Mouse (Mus musculus) forebrain, embryonic 14.5 days (tissue): ENCODE measurements around the gene Orc2. TPM values are rescaled to one million over a fixed set of nuclear protein-coding genes. Genes with fewer than 3 reads are reported as not detected.

Experiments
- ATAC-seq: fragments of 200-750 bp; cut with Nextera tagmentation; 2 replicates; pipeline ENCODE4 v1.8.0; 2017; ENCODE audit warnings: mild to moderate bottlenecking, moderate library complexity
- DNase-seq: peaks from one replicate; pipeline ENCODE4 v3.0.0-alpha.2; 2015; ENCODE audit warnings: low spot score
- H3K27ac ChIP-seq: fragments of 300-500 bp; sonication (generic); 2 replicates; pipeline ENCODE4 v1.5.1; 2014; ENCODE audit warnings: low read depth, mild to moderate bottlenecking, control low read depth, low read length, moderate library complexity
- H3K27me3 ChIP-seq: fragments of 300-500 bp; sonication (generic); replicated peaks from 2 replicates; pipeline ENCODE4 v1.6.1; 2014; ENCODE audit warnings: low read length, control low read depth, mixed read lengths; ENCODE audit not compliant: control insufficient read depth, insufficient read depth
- H3K36me3 ChIP-seq: fragments of 300-500 bp; sonication (generic); 2 replicates; pipeline ENCODE4 v1.6.1; 2014; ENCODE audit warnings: low read length, control low read depth; ENCODE audit not compliant: control insufficient read depth, insufficient read depth
- H3K4me1 ChIP-seq: fragments of 300-500 bp; sonication (generic); 2 replicates; pipeline ENCODE4 v1.6.1; 2014; ENCODE audit warnings: antibody characterized with exemption, low read length, control low read depth; ENCODE audit not compliant: control insufficient read depth, insufficient read depth
- H3K4me2 ChIP-seq: fragments of 300-500 bp; sonication (generic); 2 replicates; pipeline ENCODE4 v1.6.1; 2014; ENCODE audit warnings: mild to moderate bottlenecking, control low read depth, low read length
- H3K4me3 ChIP-seq: fragments of 300-500 bp; sonication (generic); 2 replicates; pipeline ENCODE4 v1.5.1; 2014; ENCODE audit warnings: low read depth, low read length, control low read depth
- H3K9ac ChIP-seq: fragments of 300-500 bp; sonication (generic); 2 replicates; pipeline ENCODE4 v1.6.1; 2014; ENCODE audit warnings: mild to moderate bottlenecking, low read length, control low read depth, moderate library complexity
- H3K9me3 ChIP-seq: fragments of 300-500 bp; sonication (generic); replicated peaks from 2 replicates; pipeline ENCODE4 v1.6.1; 2016; ENCODE audit warnings: low read length, control low read depth, mixed read lengths; ENCODE audit not compliant: control insufficient read depth
- WGBS: fragments of 180-500 bp; shearing (Covaris S2); extraction: QIAGEN DNeasy Blood & Tissue Kit; methylation state at CpG from one replicate; pipeline ENCODE4 v1.1.7; 2014; 5-methylcytosine and 5-hydroxymethylcytosine counted together
- polyA plus RNA-seq: library from polyadenylated mRNA; unstranded; fragments of >200 nt; fragmentation: Nextera tagmentation; extraction: Ambion mirVana; gene quantifications from 2 replicates; pipeline ENCODE4 v1.2.1, GENCODE M21; 2014

Gene Orc2
- 28.4 and 32.5 TPM in 2 replicates for polyA plus RNA-seq

- H3K36me3 ChIP-seq: peaks cover 14% of the 10 kb centered on the region
- under 1% methylated on average over 63 of the region's 64 CpGs for WGBS
- H3K4me1 ChIP-seq: peaks cover 10% of the 10 kb centered on the region
- H3K27ac ChIP-seq: peak within 1 kb of the TSS; percentile 73
- peak; percentile 100 for ATAC-seq
- H3K27me3 ChIP-seq: no peaks in the 10 kb centered on the region
- peaks cover 13% of the 10 kb centered on the region for H3K9me3 ChIP-seq
- peak within 1 kb of the TSS; percentile 89 for H3K9ac ChIP-seq
- peak within 1 kb of the TSS; percentile 97 for H3K4me3 ChIP-seq
- peak within 1 kb of the TSS; percentile 90 for H3K4me2 ChIP-seq
- peak; percentile 97 for DNase-seq
Observed at GRCm38 (mm10) chr1:58504577-58505254, at the start of gene Orc2. TSS of gene Orc2 (minus strand) at chr1:58505109.

GRCm38 (mm10) chr1:58541386-58541785 lies 36.5 kb upstream of the Orc2 start:
- H3K9ac ChIP-seq: no peak overlapping the region
- H3K9me3 ChIP-seq: no peaks in the 10 kb centered on the region
- no peaks in the 10 kb centered on the region for H3K27me3 ChIP-seq
- peaks cover 51% of the 10 kb centered on the region for H3K36me3 ChIP-seq
- H3K27ac ChIP-seq: no peak overlapping the region
- ATAC-seq (no peak), DNase-seq (no peak)
- H3K4me1 ChIP-seq: no peaks in the 10 kb centered on the region
- H3K4me2 ChIP-seq: no peak overlapping the region
- no peak overlapping the region for H3K4me3 ChIP-seq
- WGBS: 87% methylated on average over 1 of the region's 1 CpGs

GRCm38 (mm10) chr1:58507249-58507648 lies 2.3 kb upstream of the Orc2 start:
- no peaks in the 10 kb centered on the region for H3K27me3 ChIP-seq
- peaks cover 10% of the 10 kb centered on the region for H3K4me1 ChIP-seq
- H3K4me3 ChIP-seq: no peak overlapping the region
- no peak overlapping the region for H3K4me2 ChIP-seq
- DNase-seq: no peak
- H3K27ac ChIP-seq: no peak overlapping the region
- H3K9me3 ChIP-seq: peaks cover 13% of the 10 kb centered on the region
- H3K9ac ChIP-seq: no peak overlapping the region
- H3K36me3 ChIP-seq: no peaks in the 10 kb centered on the region
- ATAC-seq: no peak
- 99% methylated on average over 3 of the region's 3 CpGs for WGBS

GRCm38 (mm10) chr1:58503793-58504370 lies 1.0 kb downstream of the Orc2 start:
- Histone ChIP-seq H3K4me1 (peaks cover 10% of the 10 kb centered on the region), H3K4me2 (peak overlapping the region; percentile 90), H3K9ac (peak overlapping the region; percentile 89), H3K36me3 (peaks cover 22% of the 10 kb centered on the region), H3K4me3 (peak overlapping the region; percentile 97), H3K27ac (0 out of 2 replicates have a peak overlapping the region, but pooled peaks have one; percentile 73), H3K9me3 (peaks cover 13% of the 10 kb centered on the region), H3K27me3 (no peaks in the 10 kb centered on the region)
- DNase-seq: no peak
- 32% methylated on average over 9 of the region's 9 CpGs for WGBS
- ATAC-seq: no peak

- H3K36me3 ChIP-seq: peaks cover 22% of the 10 kb centered on the region
- no peak overlapping the region for H3K9ac ChIP-seq
- no peaks in the 10 kb centered on the region for H3K27me3 ChIP-seq
- DNase-seq (no peak), ATAC-seq (no peak)
- H3K9me3 ChIP-seq: peaks cover 12% of the 10 kb centered on the region
- H3K4me3 ChIP-seq: no peak overlapping the region
- peak overlapping the region; percentile 90; the same call in 1 of the 2 replicates for H3K4me2 ChIP-seq
- H3K27ac ChIP-seq: no peak overlapping the region
- peaks cover 10% of the 10 kb centered on the region for H3K4me1 ChIP-seq
Observed at GRCm38 (mm10) chr1:58503134-58503533, 1.8 kb downstream of the Orc2 start.

- Histone ChIP-seq H3K36me3 (peaks cover 49% of the 10 kb centered on the region), H3K4me3 (no peak overlapping the region), H3K27me3 (no peaks in the 10 kb centered on the region), H3K4me2 (no peak overlapping the region), H3K4me1 (peaks cover 7% of the 10 kb centered on the region), H3K9me3 (no peaks in the 10 kb centered on the region), H3K27ac (no peak overlapping the region), H3K9ac (no peak overlapping the region)
- DNase-seq (no peak), ATAC-seq (no peak)
- 96% methylated on average over 1 of the region's 1 CpGs for WGBS
Observed at GRCm38 (mm10) chr1:58498758-58499157, 6.2 kb downstream of the Orc2 start.

- Histone ChIP-seq H3K27me3 (no peaks in the 10 kb centered on the region), H3K36me3 (peaks cover 56% of the 10 kb centered on the region), H3K4me2 (no peak overlapping the region), H3K27ac (no peak overlapping the region), H3K9me3 (no peaks in the 10 kb centered on the region), H3K4me3 (no peak overlapping the region), H3K4me1 (no peaks in the 10 kb centered on the region), H3K9ac (no peak overlapping the region)
- WGBS: 94% methylated on average over 4 of the region's 4 CpGs
- ATAC-seq (no peak), DNase-seq (no peak)
Observed at GRCm38 (mm10) chr1:58497678-58498077, 7.2 kb downstream of the Orc2 start.

GRCm38 (mm10) chr1:58495603-58496002 lies 9.3 kb downstream of the Orc2 start:
- 93% methylated on average over 6 of the region's 6 CpGs for WGBS
- Histone ChIP-seq H3K4me1 (no peaks in the 10 kb centered on the region), H3K4me2 (no peak overlapping the region), H3K27me3 (no peaks in the 10 kb centered on the region), H3K36me3 (peaks cover 70% of the 10 kb centered on the region), H3K9me3 (no peaks in the 10 kb centered on the region), H3K4me3 (no peak overlapping the region), H3K27ac (no peak overlapping the region), H3K9ac (no peak overlapping the region)
- DNase-seq (no peak), ATAC-seq (no peak)

GRCm38 (mm10) chr1:58482647-58483046 lies 22.3 kb downstream of the Orc2 start:
- Histone ChIP-seq H3K4me3 (no peak overlapping the region), H3K36me3 (peaks cover 71% of the 10 kb centered on the region)
- ATAC-seq: no peak

More at GRCm38 (mm10) chr1:58482647-58483046, 22.3 kb downstream of the Orc2 start:
- Histone ChIP-seq H3K27me3 (no peaks in the 10 kb centered on the region), H3K27ac (no peak overlapping the region), H3K9me3 (no peaks in the 10 kb centered on the region), H3K4me1 (no peaks in the 10 kb centered on the region), H3K4me2 (no peak overlapping the region), H3K9ac (no peak overlapping the region)
- 97% methylated on average over 4 of the region's 4 CpGs for WGBS
- DNase-seq: no peak
